Mouse (Mus musculus): Measurements from ENCODE around the gene Olfr825. TPM values are rescaled to one million over a fixed set of nuclear protein-coding genes. Genes with fewer than 3 reads are reported as not detected.

Olfr825 gene
- not detected for polyA plus RNA-seq (2015; fragmentation: Illumina TruSeq; extraction: RNeasy Lipid Tissue Mini Kit (QIAGEN cat#74804); ENCODE audit: low read depth, low replicate concordance)

GRCm38 (mm10) chr10:130166666-130167065 lies at the start of gene Olfr825:
Olfr825 (minus strand) TSS chr10:130166766.

GRCm38 (mm10) chr10:130214303-130214702 lies 47.7 kb upstream of the Olfr825 start, which contains the start of gene Olfr827:
Olfr827 (minus strand) TSS chr10:130214403.

GRCm38 (mm10) chr10:130184086-130184485 lies 17.5 kb upstream of the Olfr825 start, which contains the start of gene Olfr826:
Olfr826 (minus strand) TSS chr10:130184186.

GRCm38 (mm10) chr10:130129900-130130299 lies 36.7 kb downstream of the Olfr825 start, which contains the start of gene Olfr824:
Olfr824 (minus strand) TSS chr10:130130000.

GRCm38 (mm10) chr10:130115283-130115682 lies 51.3 kb downstream of the Olfr825 start, which contains the start of gene Olfr823:
Olfr823 (minus strand) TSS chr10:130115383.

Other genes starting within 250 kb of the Olfr825 start
- not detected for gene Olfr818, start 217.7 kb downstream of the Olfr825 start, polyA plus RNA-seq (2015; fragmentation: Illumina TruSeq; extraction: RNeasy Lipid Tissue Mini Kit (QIAGEN cat#74804); ENCODE audit: low read depth, low replicate concordance)
- not detected for gene Olfr819, start 199.5 kb downstream of the Olfr825 start, polyA plus RNA-seq (2015; fragmentation: Illumina TruSeq; extraction: RNeasy Lipid Tissue Mini Kit (QIAGEN cat#74804); ENCODE audit: low read depth, low replicate concordance)
- gene Olfr247, start 190.6 kb downstream of the Olfr825 start, polyA plus RNA-seq (2015; fragmentation: Illumina TruSeq; extraction: RNeasy Lipid Tissue Mini Kit (QIAGEN cat#74804); ENCODE audit: low read depth, low replicate concordance), result not detected
- gene Gm10310, start 181.7 kb downstream of the Olfr825 start, polyA plus RNA-seq (2015; fragmentation: Illumina TruSeq; extraction: RNeasy Lipid Tissue Mini Kit (QIAGEN cat#74804); ENCODE audit: low read depth, low replicate concordance), result not detected
- not detected for gene Olfr820, start 154.1 kb downstream of the Olfr825 start, polyA plus RNA-seq (2015; fragmentation: Illumina TruSeq; extraction: RNeasy Lipid Tissue Mini Kit (QIAGEN cat#74804); ENCODE audit: low read depth, low replicate concordance)
- gene Olfr821, start 136.4 kb downstream of the Olfr825 start, polyA plus RNA-seq (2015; fragmentation: Illumina TruSeq; extraction: RNeasy Lipid Tissue Mini Kit (QIAGEN cat#74804); ENCODE audit: low read depth, low replicate concordance), result not detected
- gene Olfr822, start 95.6 kb downstream of the Olfr825 start, polyA plus RNA-seq (2015; fragmentation: Illumina TruSeq; extraction: RNeasy Lipid Tissue Mini Kit (QIAGEN cat#74804); ENCODE audit: low read depth, low replicate concordance), result not detected
- not detected for gene Olfr823, start 51.4 kb downstream of the Olfr825 start, polyA plus RNA-seq (2015; fragmentation: Illumina TruSeq; extraction: RNeasy Lipid Tissue Mini Kit (QIAGEN cat#74804); ENCODE audit: low read depth, low replicate concordance)
- gene Olfr824, start 36.8 kb downstream of the Olfr825 start, polyA plus RNA-seq (2015; fragmentation: Illumina TruSeq; extraction: RNeasy Lipid Tissue Mini Kit (QIAGEN cat#74804); ENCODE audit: low read depth, low replicate concordance), result not detected
- not detected for gene Olfr826, start 17.4 kb upstream of the Olfr825 start, polyA plus RNA-seq (2015; fragmentation: Illumina TruSeq; extraction: RNeasy Lipid Tissue Mini Kit (QIAGEN cat#74804); ENCODE audit: low read depth, low replicate concordance)
- gene Olfr827, start 47.6 kb upstream of the Olfr825 start, polyA plus RNA-seq (2015; fragmentation: Illumina TruSeq; extraction: RNeasy Lipid Tissue Mini Kit (QIAGEN cat#74804); ENCODE audit: low read depth, low replicate concordance), result not detected
- 0.51 TPM for gene Neurod4, start 113.5 kb upstream of the Olfr825 start, polyA plus RNA-seq (2015; fragmentation: Illumina TruSeq; extraction: RNeasy Lipid Tissue Mini Kit (QIAGEN cat#74804); ENCODE audit: low read depth, low replicate concordance)
- not detected for gene Tespa1, start 156.1 kb upstream of the Olfr825 start, polyA plus RNA-seq (2015; fragmentation: Illumina TruSeq; extraction: RNeasy Lipid Tissue Mini Kit (QIAGEN cat#74804); ENCODE audit: low read depth, low replicate concordance)
- 0.31 TPM for gene Vmn2r84, start 227.6 kb upstream of the Olfr825 start, polyA plus RNA-seq (2015; fragmentation: Illumina TruSeq; extraction: RNeasy Lipid Tissue Mini Kit (QIAGEN cat#74804); ENCODE audit: low read depth, low replicate concordance)

Measured in brain, adult 10 weeks (tissue).